Mouse (Mus musculus) lung, postnatal 0 days (tissue): ENCODE measurements around the gene Bricd5. TPM values are rescaled to one million over a fixed set of nuclear protein-coding genes. Genes with fewer than 3 reads are reported as not detected.

Experiments used
- ATAC-seq: fragments of 200-750 bp; cut with Nextera tagmentation; 2 replicates; pipeline ENCODE4 v1.8.0; 2017; ENCODE audit warnings: moderate library complexity
- DNase-seq: peaks from one replicate; pipeline ENCODE4 v3.0.0-alpha.2; 2016; ENCODE audit warnings: low spot score
- H3K27ac ChIP-seq: fragments of 300-500 bp; sonication (generic); 2 replicates; pipeline ENCODE4 v1.5.1; 2014; ENCODE audit warnings: antibody characterized with exemption, mild to moderate bottlenecking, low read length, mixed read lengths
- H3K27me3 ChIP-seq: fragments of 300-500 bp; sonication (generic); replicated peaks from 2 replicates; pipeline ENCODE4 v1.6.1; 2014; ENCODE audit warnings: low read length, mixed read lengths; ENCODE audit not compliant: insufficient read depth
- H3K36me3 ChIP-seq: fragments of 300-500 bp; sonication (generic); 2 replicates; pipeline ENCODE4 v1.6.1; 2014; ENCODE audit warnings: low read length, mixed read lengths; ENCODE audit not compliant: insufficient read depth
- H3K4me1 ChIP-seq: fragments of 300-500 bp; sonication (generic); 2 replicates; pipeline ENCODE4 v1.6.1; 2014; ENCODE audit warnings: antibody characterized with exemption, low read depth, low read length, mixed read lengths; ENCODE audit not compliant: insufficient read depth
- H3K4me2 ChIP-seq: fragments of 300-500 bp; sonication (generic); replicated peaks from 2 replicates; pipeline ENCODE4 v1.6.1; 2014; ENCODE audit warnings: low read depth, mild to moderate bottlenecking, low read length, moderate library complexity, mixed read lengths
- H3K4me3 ChIP-seq: fragments of 300-500 bp; sonication (generic); 2 replicates; pipeline ENCODE4 v1.5.1; 2014; ENCODE audit warnings: low read depth, low read length
- H3K9ac ChIP-seq: fragments of 300-500 bp; sonication (generic); replicated peaks from 2 replicates; pipeline ENCODE4 v1.6.1; 2014; ENCODE audit warnings: low read depth, mild to moderate bottlenecking
- H3K9me3 ChIP-seq: fragments of 300-500 bp; sonication (generic); 2 replicates; pipeline ENCODE4 v1.6.1; 2016; ENCODE audit warnings: low read length, mixed read lengths
- CTCF ChIP-seq: IDR thresholded peaks from 2 replicates; pipeline ENCODE4 v1.5.1; 2016; ENCODE audit warnings: antibody characterized with exemption, mild to moderate bottlenecking
- EP300 ChIP-seq: IDR thresholded peaks from 2 replicates; pipeline ENCODE4 v1.6.1; 2016; ENCODE audit warnings: antibody characterized with exemption, mild to moderate bottlenecking, control low read depth
- WGBS: fragments of 180-500 bp; shearing (Covaris S2); extraction: QIAGEN DNeasy Blood & Tissue Kit; methylation state at CpG from one replicate; pipeline ENCODE4 v1.1.7; 2014; 5-methylcytosine and 5-hydroxymethylcytosine counted together
- polyA plus RNA-seq: library from polyadenylated mRNA; unstranded; fragments of >200 nt; fragmentation: Nextera tagmentation; extraction: Ambion mirVana; gene quantifications from 2 replicates; pipeline ENCODE4 v1.2.1, GENCODE M21; 2015

Gene Bricd5
- polyA plus RNA-seq, 1 experiment from 2014 or later: not detected

DNA sequence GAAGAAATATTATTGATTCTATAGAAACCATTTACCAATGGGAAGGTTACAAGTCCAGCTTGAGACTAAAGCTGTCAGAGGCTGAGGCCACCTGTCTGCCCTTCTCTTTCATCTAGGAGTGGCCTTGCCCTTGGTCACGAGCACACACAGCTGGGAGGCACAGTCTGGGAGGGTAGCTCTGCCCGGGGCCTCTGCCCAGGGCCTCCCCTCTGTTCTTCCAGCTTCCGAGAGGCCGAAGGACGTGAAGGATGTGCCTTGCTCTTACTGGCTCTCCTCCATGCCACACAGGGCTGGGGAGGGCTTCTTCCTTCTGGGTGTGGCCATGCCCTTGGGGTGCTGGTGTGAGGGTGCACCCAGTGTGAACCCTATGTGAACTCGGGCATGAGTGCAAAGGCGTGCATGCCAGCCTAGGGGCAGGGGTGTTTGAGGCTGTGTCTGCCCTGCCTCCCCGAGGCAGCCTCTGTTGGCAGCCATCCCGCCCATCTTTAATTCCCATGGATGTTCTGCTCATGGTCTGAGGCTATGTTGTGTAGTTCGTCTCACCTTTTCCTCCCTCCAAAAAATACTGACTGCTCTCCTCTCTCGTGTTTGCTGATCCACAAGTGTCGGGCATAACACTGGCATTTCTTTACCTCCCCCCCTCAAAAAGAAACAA, 34.2 kb downstream of the Bricd5 start:
- DNase-seq (no peak), ATAC-seq (no peak)
- H3K4me1 ChIP-seq: no peaks in the 10 kb centered on the region
- no peaks in the 10 kb centered on the region for H3K9me3 ChIP-seq
- no peak overlapping the region for H3K9ac ChIP-seq
- no peak overlapping the region for H3K27ac ChIP-seq
- no peaks in the 10 kb centered on the region for H3K27me3 ChIP-seq
- no peak overlapping the region for H3K4me3 ChIP-seq
- H3K4me2 ChIP-seq: no peak overlapping the region
- peaks cover 40% of the 10 kb centered on the region for H3K36me3 ChIP-seq
- TF ChIP-seq EP300 (no peak), CTCF (no peak)
- 75% methylated on average over 12 of the region's 12 CpGs for WGBS

DNA sequence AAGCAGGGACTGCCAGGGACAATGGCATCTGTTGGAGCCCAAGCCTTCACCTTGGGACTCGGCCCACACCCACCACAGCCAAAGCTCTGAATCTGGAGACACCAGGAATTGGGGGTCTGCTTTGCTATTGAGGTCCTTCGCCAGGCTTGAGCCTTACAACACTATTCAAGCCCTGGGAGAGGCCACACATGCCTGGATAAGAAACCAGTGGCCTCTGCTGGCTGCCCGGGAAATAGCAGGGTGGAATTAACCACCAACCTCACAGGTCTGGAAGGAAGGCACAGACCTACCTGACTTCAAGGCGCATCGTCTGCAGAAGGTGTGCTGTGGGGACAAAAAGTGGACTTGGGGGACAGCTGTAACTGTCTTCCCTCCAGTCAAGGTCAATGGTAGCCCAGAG, 39.9 kb downstream of the Bricd5 start:
- H3K27me3 ChIP-seq: no peaks in the 10 kb centered on the region
- H3K9ac ChIP-seq: no peak overlapping the region
- H3K4me3 ChIP-seq: peak overlapping the region; percentile 17; the same call in 1 of the 2 replicates
- H3K4me1 ChIP-seq: no peaks in the 10 kb centered on the region
- 29% methylated on average over 5 of the region's 5 CpGs for WGBS
- ATAC-seq: peak; percentile 52; the same call in 1 of the 2 replicates
- peaks cover 51% of the 10 kb centered on the region for H3K36me3 ChIP-seq
- peak overlapping the region; percentile 48 for H3K4me2 ChIP-seq
- peak overlapping the region; percentile 72; the same call in 1 of the 2 replicates for H3K27ac ChIP-seq
- H3K9me3 ChIP-seq: no peaks in the 10 kb centered on the region
- peak; percentile 83 for TF ChIP-seq CTCF
- no peak for TF ChIP-seq EP300
- DNase-seq: peak; percentile 53

DNA sequence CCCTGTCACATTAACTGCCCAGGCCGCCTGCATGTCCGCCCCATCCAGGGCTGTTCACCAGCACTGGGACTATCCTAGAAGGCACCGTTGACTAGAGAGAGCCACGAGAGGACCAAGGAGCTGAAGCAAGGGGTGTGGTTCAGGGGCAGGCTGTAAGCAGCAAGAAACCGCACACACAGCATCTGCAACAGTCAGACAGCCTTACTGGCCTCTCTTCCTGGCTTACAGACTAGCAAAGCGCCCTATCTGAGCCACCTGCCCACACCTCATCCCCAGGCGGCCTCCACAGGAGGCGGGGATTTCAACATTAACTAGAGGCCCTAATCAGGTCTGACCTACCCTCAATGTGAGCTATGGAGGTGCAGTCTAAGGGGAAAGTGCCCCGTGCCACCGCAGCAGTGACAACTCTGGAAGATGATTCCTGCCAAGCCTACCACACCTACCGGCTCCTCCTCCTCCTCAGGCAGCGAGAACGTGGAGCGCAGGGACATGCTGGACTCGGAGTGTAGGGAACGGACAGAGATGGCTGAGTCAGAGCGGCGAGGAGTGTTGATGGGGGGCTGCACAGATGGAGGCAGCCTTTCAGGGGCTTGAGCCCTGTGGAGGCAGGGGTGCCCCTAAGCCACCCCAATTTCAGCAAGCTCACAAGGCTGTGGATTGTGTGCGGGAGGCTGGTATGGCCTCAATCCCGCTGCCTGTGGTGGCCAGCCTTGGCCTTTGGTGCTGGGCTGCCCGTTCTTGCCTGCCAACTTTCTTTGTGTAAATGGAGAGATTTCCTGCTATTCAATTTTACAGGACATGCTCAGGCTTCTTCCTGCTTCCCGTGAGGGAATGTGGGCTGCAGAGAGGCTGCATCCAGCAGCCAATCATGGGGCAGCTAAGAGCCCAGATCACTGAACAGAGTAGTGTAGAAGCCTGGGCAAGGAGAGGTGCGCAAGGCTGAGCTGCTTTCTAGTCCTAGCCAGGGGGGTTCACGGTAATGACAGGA, 40.9 kb downstream of the Bricd5 start:
- 66% methylated on average over 24 of the region's 24 CpGs for WGBS
- H3K4me2 ChIP-seq: peak overlapping the region; percentile 48
- peak overlapping the region; percentile 9; the same call in 1 of the 2 replicates for H3K9ac ChIP-seq
- peaks cover 44% of the 10 kb centered on the region for H3K36me3 ChIP-seq
- TF ChIP-seq CTCF: no peak
- TF ChIP-seq EP300: no peak; the same call in 1 of the 2 replicates
- no peaks in the 10 kb centered on the region for H3K27me3 ChIP-seq
- peak overlapping the region; percentile 72 for H3K27ac ChIP-seq
- ATAC-seq (peak; percentile 85), DNase-seq (peak; percentile 43)
- no peaks in the 10 kb centered on the region for H3K4me1 ChIP-seq
- peak overlapping the region; percentile 17; the same call in 1 of the 2 replicates for H3K4me3 ChIP-seq
- H3K9me3 ChIP-seq: no peaks in the 10 kb centered on the region

DNA sequence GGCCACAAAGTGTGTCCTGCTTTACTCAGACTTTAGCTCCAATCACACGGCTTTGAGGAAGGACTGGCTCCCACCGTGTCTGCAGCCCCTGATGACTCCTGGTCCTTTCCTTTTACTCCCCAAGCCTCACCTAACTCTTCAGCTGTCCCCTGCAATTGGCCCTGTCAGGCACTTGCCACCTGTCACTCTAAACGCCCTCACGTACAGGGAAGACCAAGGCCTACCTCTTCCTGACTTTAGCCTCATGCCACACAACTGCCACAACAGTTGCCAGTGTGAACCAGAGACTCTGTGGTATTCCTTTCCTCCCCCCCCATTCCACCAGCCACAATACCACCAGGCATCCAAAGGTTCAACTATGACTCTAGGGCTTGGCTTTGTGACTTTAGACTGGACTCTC, 46.8 kb downstream of the Bricd5 start:
- ATAC-seq (no peak), DNase-seq (no peak)
- WGBS: 85% methylated on average over 4 of the region's 4 CpGs
- H3K9me3 ChIP-seq: no peaks in the 10 kb centered on the region
- no peak overlapping the region for H3K27ac ChIP-seq
- no peaks in the 10 kb centered on the region for H3K27me3 ChIP-seq
- H3K9ac ChIP-seq: no peak overlapping the region
- H3K4me3 ChIP-seq: no peak overlapping the region
- peaks cover 4% of the 10 kb centered on the region; the same call in 1 of the 2 replicates for H3K4me1 ChIP-seq
- H3K36me3 ChIP-seq: peaks cover 19% of the 10 kb centered on the region
- no peak overlapping the region for H3K4me2 ChIP-seq
- TF ChIP-seq EP300 (no peak), CTCF (no peak)

DNA sequence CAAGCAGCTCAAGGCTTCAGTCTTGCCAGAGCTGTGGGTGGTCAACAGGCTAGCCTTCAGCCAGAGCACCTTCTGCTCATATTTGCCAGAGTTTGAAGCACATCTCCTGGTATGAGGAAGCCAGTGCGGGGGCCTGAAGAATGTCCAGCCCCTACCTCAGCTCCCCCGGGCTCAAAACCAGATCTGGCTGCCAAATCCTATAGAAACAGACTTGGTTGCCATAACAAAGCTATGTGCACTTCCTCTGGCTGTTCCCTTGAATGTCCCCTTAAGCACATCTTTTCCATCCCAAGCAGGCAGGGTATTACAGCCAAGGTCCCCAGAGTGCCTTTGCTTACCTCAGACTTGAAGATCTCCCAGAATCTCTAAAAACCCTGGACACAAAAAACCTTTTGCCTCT, 51.0 kb downstream of the Bricd5 start:
- TF ChIP-seq CTCF: no peak
- TF ChIP-seq EP300: no peak
- Histone ChIP-seq H3K9ac (no peak overlapping the region), H3K27ac (no peak overlapping the region), H3K4me3 (no peak overlapping the region), H3K27me3 (no peaks in the 10 kb centered on the region), H3K36me3 (no peaks in the 10 kb centered on the region), H3K4me1 (peaks cover 15% of the 10 kb centered on the region; the same call in 1 of the 2 replicates), H3K9me3 (no peaks in the 10 kb centered on the region), H3K4me2 (no peak overlapping the region)
- 60% methylated on average over 2 of the region's 2 CpGs for WGBS
- ATAC-seq: no peak
- no peak for DNase-seq

Other genes starting within 250 kb of the Bricd5 start
- gene Ccnf, start 222.4 kb upstream of the Bricd5 start, polyA plus RNA-seq: 2.8 and 4.5 TPM in 2 replicates
- 1.5 and 1.7 TPM in 2 replicates for gene Abca17, start 122.8 kb upstream of the Bricd5 start, polyA plus RNA-seq
- 66.4 and 71.5 TPM in 2 replicates for gene Abca3, start 121.9 kb upstream of the Bricd5 start, polyA plus RNA-seq
- gene Rnps1, start 59.3 kb upstream of the Bricd5 start, polyA plus RNA-seq: 99.6 and 109 TPM in 2 replicates
- 81.7 and 92.6 TPM in 2 replicates for gene Eci1, start 47.2 kb upstream of the Bricd5 start, polyA plus RNA-seq
- gene Dnase1l2, start 30.8 kb upstream of the Bricd5 start, polyA plus RNA-seq: 1.1 and 1.4 TPM in 2 replicates
- 15.7 and 17.5 TPM in 2 replicates for gene E4f1, start 3.6 kb upstream of the Bricd5 start, polyA plus RNA-seq
- 40.4 and 42.5 TPM in 2 replicates for gene Pgp, start 3.5 kb upstream of the Bricd5 start, polyA plus RNA-seq
- gene Mlst8, start 5.2 kb downstream of the Bricd5 start, polyA plus RNA-seq: 13.0 and 14.4 TPM in 2 replicates
- 0.15 and 0.33 TPM in 2 replicates for gene Caskin1, start 14.7 kb downstream of the Bricd5 start, polyA plus RNA-seq
- 65.3 and 66.8 TPM in 2 replicates for gene Traf7, start 54.1 kb downstream of the Bricd5 start, polyA plus RNA-seq
- 1.2 and 1.3 TPM in 2 replicates for gene Rab26, start 60.3 kb downstream of the Bricd5 start, polyA plus RNA-seq
- 26.3 and 27.4 TPM in 2 replicates for gene Pkd1, start 76.0 kb downstream of the Bricd5 start, polyA plus RNA-seq
- 31.7 and 32.8 TPM in 2 replicates for gene Tsc2, start 158.7 kb downstream of the Bricd5 start, polyA plus RNA-seq
- 13.6 and 13.8 TPM in 2 replicates for gene Nthl1, start 158.8 kb downstream of the Bricd5 start, polyA plus RNA-seq
- gene Slc9a3r2, start 176.4 kb downstream of the Bricd5 start, polyA plus RNA-seq: 316 and 341 TPM in 2 replicates
- gene Npw, start 184.6 kb downstream of the Bricd5 start, polyA plus RNA-seq: 8.6 and 10.3 TPM in 2 replicates
- gene Zfp598, start 195.8 kb downstream of the Bricd5 start, polyA plus RNA-seq: 10.5 and 11.9 TPM in 2 replicates
- gene Syngr3, start 216.1 kb downstream of the Bricd5 start, polyA plus RNA-seq: 0.19 and 0.33 TPM in 2 replicates
- gene Gfer, start 222.3 kb downstream of the Bricd5 start, polyA plus RNA-seq: 26.1 and 29.0 TPM in 2 replicates
- gene Noxo1, start 222.3 kb downstream of the Bricd5 start, polyA plus RNA-seq: 5.0 and 5.3 TPM in 2 replicates
- gene Tbl3, start 233.8 kb downstream of the Bricd5 start, polyA plus RNA-seq: 26.8 and 33.4 TPM in 2 replicates
- not detected in 2 replicates for gene Rnf151, start 244.2 kb downstream of the Bricd5 start, polyA plus RNA-seq
- gene Rps2, start 244.2 kb downstream of the Bricd5 start, polyA plus RNA-seq: 755 and 834 TPM in 2 replicates